Mouse (Mus musculus): ENCODE results near the gene Gjb2. TPM values are rescaled to one million over a fixed set of nuclear protein-coding genes. Genes with fewer than 3 reads are reported as not detected.

The Gjb2 gene
- total RNA-seq (2021), result 10 to 100 TPM in 1 of 2 experiments, 1 to 10 TPM in 1; 8.4 to 10.7 TPM

GRCm38 (mm10) chr14:57104106-57105023 lies at the start of gene Gjb2:
Gene Gjb2 (minus strand): TSS chr14:57104702.
- DNase-seq (ENCODE audit: extremely low spot score in 1 of 2, low spot score in 2 of 2), result peak in 1 of 2 experiments; percentile 67
- intact Hi-C loops (cut with DNase I), result loop anchor here (5.0 kb wide), 1 partner anchor 303 kb away; no protein-coding TSS in a partner anchor

- intact Hi-C loops (cut with DNase I), result no loop called here
- no peak for DNase-seq (ENCODE audit: extremely low spot score in 1 of 2, low spot score in 2 of 2)
These were observed 41.2 kb upstream of the Gjb2 start for GRCm38 (mm10) chr14:57145741-57146140.

- DNase-seq (ENCODE audit: extremely low spot score in 1 of 2, low spot score in 2 of 2), result no peak
- intact Hi-C loops (cut with DNase I), result no loop called here
These were observed 30.8 kb upstream of the Gjb2 start for GRCm38 (mm10) chr14:57135265-57135664.

- peak in 1 of 2 experiments; percentile 54 for DNase-seq (ENCODE audit: extremely low spot score in 1 of 2, low spot score in 2 of 2)
- intact Hi-C loops (cut with DNase I), result no loop called here
These were observed 28.7 kb upstream of the Gjb2 start, which contains the start of gene Gjb6 for GRCm38 (mm10) chr14:57133161-57133661. Gene Gjb6 (minus strand): TSS chr14:57133611.

GRCm38 (mm10) chr14:57127383-57127782 lies 22.9 kb upstream of the Gjb2 start:
- no peak for DNase-seq (ENCODE audit: extremely low spot score in 1 of 2, low spot score in 2 of 2)
- intact Hi-C loops (cut with DNase I), result no loop called here

- no peak for DNase-seq (ENCODE audit: extremely low spot score in 1 of 2, low spot score in 2 of 2)
- intact Hi-C loops (cut with DNase I), result no loop called here
These were observed 17.8 kb upstream of the Gjb2 start for GRCm38 (mm10) chr14:57122295-57122694.

GRCm38 (mm10) chr14:57115823-57116544 lies 11.5 kb upstream of the Gjb2 start, which contains the start of gene Gm4491:
Gene Gm4491 (minus strand): TSS chr14:57115883.
- intact Hi-C loops (cut with DNase I), result no loop called here
- peak; percentile 62 to 63 for DNase-seq (ENCODE audit: extremely low spot score in 1 of 2, low spot score in 2 of 2)

- peak in 1 of 2 experiments; percentile 38 for DNase-seq (ENCODE audit: extremely low spot score in 1 of 2, low spot score in 2 of 2)
- intact Hi-C loops (cut with DNase I), result loop anchor here (5.0 kb wide), 1 partner anchor 298 kb away; no protein-coding TSS in a partner anchor
These were observed 4.7 kb upstream of the Gjb2 start for GRCm38 (mm10) chr14:57109194-57109593.

- intact Hi-C loops (cut with DNase I), result loop anchor here (5.0 kb wide), 1 partner anchor 299 kb away; no protein-coding TSS in a partner anchor
- no peak for DNase-seq (ENCODE audit: extremely low spot score in 1 of 2, low spot score in 2 of 2)
These were observed 3.4 kb upstream of the Gjb2 start for GRCm38 (mm10) chr14:57107916-57108315.

GRCm38 (mm10) chr14:57107091-57107490 lies 2.6 kb upstream of the Gjb2 start:
- DNase-seq (ENCODE audit: extremely low spot score in 1 of 2, low spot score in 2 of 2), result no peak
- intact Hi-C loops (cut with DNase I), result loop anchor here (5.0 kb wide), 1 partner anchor 300 kb away; no protein-coding TSS in a partner anchor

GRCm38 (mm10) chr14:57105721-57106120 lies 1.2 kb upstream of the Gjb2 start:
- no peak for DNase-seq (ENCODE audit: extremely low spot score in 1 of 2, low spot score in 2 of 2)
- intact Hi-C loops (cut with DNase I), result loop anchor here (5.0 kb wide), 1 partner anchor 302 kb away; no protein-coding TSS in a partner anchor

GRCm38 (mm10) chr14:57105111-57105510 lies 609 bp upstream of the Gjb2 start:
- no peak for DNase-seq (ENCODE audit: extremely low spot score in 1 of 2, low spot score in 2 of 2)
- intact Hi-C loops (cut with DNase I), result loop anchor here (5.0 kb wide), 1 partner anchor 302 kb away; no protein-coding TSS in a partner anchor

GRCm38 (mm10) chr14:57103711-57104105 lies 794 bp downstream of the Gjb2 start:
- intact Hi-C loops (cut with DNase I), result no loop called here
- DNase-seq (ENCODE audit: extremely low spot score in 1 of 2, low spot score in 2 of 2), result no peak

GRCm38 (mm10) chr14:57103121-57103520 lies 1.4 kb downstream of the Gjb2 start:
- no peak for DNase-seq (ENCODE audit: extremely low spot score in 1 of 2, low spot score in 2 of 2)
- intact Hi-C loops (cut with DNase I), result no loop called here

GRCm38 (mm10) chr14:57101623-57102022 lies 2.9 kb downstream of the Gjb2 start:
- intact Hi-C loops (cut with DNase I), result no loop called here
- DNase-seq (ENCODE audit: extremely low spot score in 1 of 2, low spot score in 2 of 2), result no peak

GRCm38 (mm10) chr14:57095855-57096254 lies 8.6 kb downstream of the Gjb2 start:
- intact Hi-C loops (cut with DNase I), result no loop called here
- no peak for DNase-seq (ENCODE audit: extremely low spot score in 1 of 2, low spot score in 2 of 2)

- DNase-seq (ENCODE audit: extremely low spot score in 1 of 2, low spot score in 2 of 2), result peak; percentile 32 to 65
- intact Hi-C loops (cut with DNase I), result no loop called here
These were observed 11.5 kb downstream of the Gjb2 start for GRCm38 (mm10) chr14:57093029-57093428.

GRCm38 (mm10) chr14:57090001-57090400 lies 14.5 kb downstream of the Gjb2 start:
- DNase-seq (ENCODE audit: extremely low spot score in 1 of 2, low spot score in 2 of 2), result no peak
- intact Hi-C loops (cut with DNase I), result no loop called here

GRCm38 (mm10) chr14:57089107-57089506 lies 15.4 kb downstream of the Gjb2 start:
- DNase-seq (ENCODE audit: extremely low spot score in 1 of 2, low spot score in 2 of 2), result no peak
- intact Hi-C loops (cut with DNase I), result no loop called here

Data from left cerebral cortex, postnatal 10 days (tissue).